In the genomic region with DNA sequence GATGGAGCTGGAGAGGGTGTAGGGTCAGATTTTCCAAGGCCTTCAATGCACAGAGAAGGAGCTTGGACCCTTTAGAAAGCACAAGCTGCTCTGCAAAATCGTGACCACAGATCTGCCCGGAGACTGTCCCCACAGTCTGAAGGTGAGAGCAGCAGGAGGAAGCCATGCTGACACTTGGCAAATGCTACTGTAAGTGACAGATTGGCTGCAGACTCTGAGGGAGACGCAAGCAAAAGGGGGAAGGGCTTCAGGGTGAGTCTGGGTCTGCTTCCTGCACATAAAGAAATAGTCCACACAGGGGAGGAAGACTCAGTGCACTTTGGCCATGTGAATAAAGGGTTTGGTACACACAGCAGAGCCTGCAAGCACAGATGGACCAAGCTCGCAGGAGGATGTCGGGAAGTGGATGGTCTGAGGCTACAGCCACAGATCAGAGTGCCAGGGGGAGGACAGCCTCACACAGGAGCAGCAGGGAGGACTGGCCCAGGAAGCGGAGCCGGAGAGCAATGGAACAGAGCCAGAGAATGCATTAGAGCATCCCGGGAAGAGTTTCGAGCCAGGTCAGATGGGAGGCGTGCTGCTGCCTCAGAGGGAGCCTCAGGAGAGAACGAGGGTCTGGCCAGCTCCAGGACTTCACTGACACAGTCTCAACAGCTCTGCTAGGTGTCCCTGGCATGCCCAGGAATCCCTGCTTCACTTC, we compare ENCODE assay signal across 1 mouse cellular context.
TF ChIP-seq lines count a peak whose summit lies in the region.

No protein-coding gene starts in this region.

TF ChIP-seq in CH12.LX, 34 proteins besides CTCF, POLR2A, EP300 and RAD21 (continued from another document):
- no peak for TF ChIP-seq MYC (IDR thresholded peaks at IDR 0.05; ENCODE audit: low read depth, low read length)
- TF ChIP-seq SIN3A (IDR thresholded peaks at IDR 0.05; ENCODE audit: low read length): no peak
- no peak for TF ChIP-seq ELF1 (IDR thresholded peaks at IDR 0.05; ENCODE audit: low read depth, low read length)
- TF ChIP-seq KAT2A (IDR thresholded peaks at IDR 0.05; ENCODE audit: insufficient replicate concordance, low read length): no peak
- no peak for TF ChIP-seq ZC3H11A (IDR thresholded peaks at IDR 0.05; ENCODE audit: low read depth, low read length)
- no peak for TF ChIP-seq USF1 (IDR thresholded peaks at IDR 0.05; ENCODE audit: low read depth, low read length)
- TF ChIP-seq SMC3 (IDR thresholded peaks at IDR 0.05; ENCODE audit: low read depth, low read length): no peak
TF ChIP-seq in CH12.LX: peak in this region for 0.
